Mouse (Mus musculus): ENCODE data around the gene Lpar1.
"Not testable (repeated sequence)": the region's sequence is repeated elsewhere in the genome, so short reads cannot be mapped to it uniquely, and the experiment has no call there.

Lpar1 gene

DNA sequence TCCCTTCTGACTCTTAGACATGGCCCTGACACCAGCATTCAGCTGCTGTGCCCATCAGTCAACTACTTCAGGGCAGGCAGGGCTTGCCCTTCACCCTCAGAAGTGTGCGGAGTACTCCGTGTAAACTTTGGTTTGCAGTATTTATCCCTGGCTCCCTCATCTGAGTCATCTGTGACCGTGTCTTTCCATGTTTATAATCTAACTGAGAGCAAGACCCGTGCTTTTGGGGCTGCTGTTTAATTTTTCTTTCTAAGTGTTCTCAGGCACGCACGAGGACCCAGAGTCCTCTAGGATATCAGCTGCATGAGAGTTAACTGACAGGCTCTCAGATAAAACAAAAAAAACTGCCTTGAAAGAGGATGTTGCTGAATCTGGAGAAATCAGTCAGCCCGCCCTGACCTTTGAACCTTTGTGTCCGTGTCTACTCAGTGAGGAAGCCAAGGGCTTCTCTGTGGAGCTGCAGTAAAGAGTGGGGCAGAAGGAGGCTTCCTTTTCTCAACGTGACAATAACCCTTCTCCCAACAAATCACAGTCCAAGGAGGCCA, 7.7 kb downstream of the Lpar1 start:
- no peak for DNase-seq (ENCODE audit: low read depth)

DNA sequence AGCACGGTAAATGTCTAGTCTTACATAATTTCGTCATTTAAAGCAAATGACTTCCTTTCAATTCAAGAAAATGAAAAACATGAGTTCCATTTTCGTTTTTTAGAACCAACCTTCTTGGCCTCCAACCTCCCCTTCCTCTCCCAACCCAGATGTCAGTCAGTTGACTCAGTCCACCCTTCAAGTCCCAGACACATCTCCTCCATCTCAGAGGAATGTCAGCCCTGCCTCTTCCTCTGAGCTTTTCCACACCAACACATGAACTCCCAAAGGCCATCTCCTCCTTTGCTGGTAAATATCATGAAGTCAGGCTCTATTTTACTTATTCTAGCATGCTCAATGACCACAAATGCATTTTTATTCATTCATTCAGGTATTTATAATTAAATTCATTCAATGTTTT, 10.5 kb downstream of the Lpar1 start:
- DNase-seq (ENCODE audit: low read depth) = no peak

DNA sequence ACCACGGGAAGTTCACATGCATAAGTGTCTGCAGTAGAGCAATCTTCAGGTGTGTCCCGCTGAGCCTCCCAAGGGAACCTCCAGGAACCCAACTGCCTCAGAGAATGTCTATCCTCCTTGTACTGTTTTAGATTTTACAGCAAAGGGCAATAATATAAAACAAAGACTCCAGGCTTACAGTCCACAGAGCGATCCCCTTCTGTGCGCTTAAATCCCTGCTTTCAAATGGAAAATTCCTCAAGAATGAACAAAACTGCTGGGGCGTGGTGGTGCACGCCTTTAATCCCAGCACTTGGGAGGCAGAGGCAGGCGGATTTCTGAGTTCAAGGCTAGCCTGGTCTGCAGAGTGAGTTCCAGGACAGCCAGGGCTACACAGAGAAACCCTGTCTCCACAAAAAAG, 11.0 kb downstream of the Lpar1 start:
- DNase-seq (ENCODE audit: low read depth) = not testable (repeated sequence)

DNA sequence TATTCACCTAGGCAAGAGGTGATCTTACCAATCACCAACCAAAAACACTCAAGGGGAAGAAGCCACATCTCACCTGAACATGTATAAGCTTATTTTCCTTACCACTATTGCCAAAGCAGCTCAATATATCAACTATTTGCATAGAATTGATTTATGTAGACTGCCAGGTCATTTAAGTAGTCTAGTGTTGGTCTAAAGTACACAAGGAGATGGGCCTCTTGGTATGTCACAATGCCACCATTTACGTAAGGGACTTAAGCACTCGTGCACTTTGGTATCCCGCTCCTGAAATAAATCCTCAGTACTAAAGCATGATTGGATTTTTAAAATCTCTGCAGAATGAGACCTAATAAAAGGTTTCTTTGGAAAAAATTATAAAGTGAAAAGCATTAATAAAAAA, 12.9 kb downstream of the Lpar1 start:
- DNase-seq (ENCODE audit: low read depth) = no peak

DNA sequence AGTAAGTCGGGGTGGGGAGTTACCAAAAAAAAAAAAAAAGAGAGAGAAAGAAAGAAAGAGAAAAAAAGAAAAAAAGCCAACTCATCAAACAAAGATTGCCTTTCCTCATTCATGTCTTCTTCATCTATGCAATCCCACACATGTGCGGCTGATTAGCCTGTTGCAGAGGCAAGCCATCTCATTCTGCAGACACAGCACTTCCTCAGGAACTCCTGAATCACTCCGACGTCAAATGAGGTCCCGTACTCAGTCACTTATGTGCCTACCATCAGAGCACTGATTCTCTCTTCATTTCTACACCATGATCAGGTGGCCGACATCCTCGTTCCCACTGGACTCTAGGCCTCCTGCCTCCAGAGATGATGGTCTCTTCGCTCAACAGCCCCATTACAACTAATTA, 13.3 kb downstream of the Lpar1 start:
- no peak for DNase-seq (ENCODE audit: low read depth)

DNA sequence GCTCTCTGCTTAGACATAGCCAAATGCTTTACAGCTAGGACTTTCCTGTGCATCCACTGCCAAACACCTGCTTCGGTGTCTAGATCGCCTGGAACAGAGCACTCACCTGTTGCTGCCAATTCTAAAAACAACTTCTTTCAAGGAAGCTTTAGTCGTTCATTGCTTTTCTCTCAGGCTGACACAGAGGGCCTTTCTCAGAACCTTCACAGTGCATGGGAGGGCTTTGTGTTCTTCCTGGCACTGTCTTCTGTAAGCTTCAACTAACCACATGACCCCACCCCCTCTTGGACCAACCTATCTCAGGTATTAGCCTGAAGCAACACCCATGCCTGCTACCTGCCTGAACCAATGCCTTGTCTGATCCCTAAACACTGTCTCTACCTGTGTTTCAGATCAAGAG, 15.0 kb downstream of the Lpar1 start:
- DNase-seq (ENCODE audit: low read depth) = no peak

DNA sequence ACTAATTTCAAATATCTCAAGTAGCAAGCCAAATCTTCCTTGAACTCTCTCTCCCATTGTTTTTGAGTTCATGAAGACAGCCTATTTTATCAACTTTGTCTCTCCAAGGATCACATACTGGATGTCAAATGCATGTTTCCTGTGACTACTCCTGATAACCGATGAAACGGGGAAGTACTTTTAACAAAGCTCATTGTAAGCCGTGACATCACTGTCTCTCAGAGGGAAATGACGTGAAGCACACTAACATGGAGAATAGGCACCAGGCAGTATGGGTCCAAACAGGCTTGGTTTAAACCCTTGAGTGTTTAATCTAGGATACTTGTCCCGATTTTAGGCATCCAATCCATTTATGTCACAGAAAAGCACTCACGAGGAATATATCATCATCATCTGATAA, 17.9 kb downstream of the Lpar1 start:
- no peak for DNase-seq (ENCODE audit: low read depth)

DNA sequence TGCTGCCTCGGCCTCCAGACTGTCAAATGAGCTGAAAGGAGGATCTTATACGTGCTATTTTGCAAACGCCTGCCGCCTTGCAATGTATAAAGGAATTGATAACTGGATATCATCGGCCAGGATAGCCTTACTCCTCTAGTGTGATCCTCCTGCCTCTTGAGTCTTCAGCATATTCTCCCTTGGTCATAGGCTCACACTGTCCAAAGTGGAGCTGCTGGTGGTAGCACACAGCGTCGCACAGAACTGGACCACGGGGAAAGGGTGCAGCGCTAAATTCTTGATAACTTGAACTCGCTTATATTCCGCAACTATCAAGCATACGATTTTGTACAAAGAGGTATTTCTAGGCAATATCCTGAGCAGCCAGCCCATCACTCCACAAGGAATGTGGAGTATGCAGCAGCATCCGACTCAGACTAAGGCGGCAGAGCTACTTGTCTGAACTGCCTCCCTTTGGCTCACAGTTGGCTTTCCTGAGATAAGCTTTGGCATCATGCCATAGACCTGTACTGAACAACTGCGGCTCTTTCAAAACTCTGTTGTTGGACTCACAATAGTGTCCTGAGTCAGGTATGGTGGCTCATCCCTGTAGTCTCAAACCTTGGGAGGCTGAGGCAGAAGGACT, 18.9 kb downstream of the Lpar1 start:
- DNase-seq (ENCODE audit: low read depth) = no peak

DNA sequence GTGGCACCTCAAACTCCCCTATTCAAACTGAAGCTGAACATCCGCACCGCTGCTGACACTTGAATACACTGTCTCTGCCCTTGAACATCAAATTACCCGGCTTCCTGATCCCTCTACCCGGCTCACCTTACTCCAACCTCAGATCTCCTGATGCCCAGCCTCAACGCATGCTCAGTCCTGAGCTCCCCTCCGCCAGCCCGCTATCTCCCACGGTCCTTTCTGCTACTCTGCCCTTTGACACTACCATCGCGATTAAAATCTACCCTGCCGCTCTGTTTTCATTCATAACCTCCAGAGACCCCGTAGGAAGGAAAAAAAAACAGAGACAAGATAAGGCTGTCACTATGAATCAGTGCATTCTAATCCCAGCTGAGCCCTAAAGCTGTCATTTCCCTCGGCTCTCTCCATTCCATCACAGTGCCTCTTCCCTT, 19.5 kb downstream of the Lpar1 start:
- no peak for DNase-seq (ENCODE audit: low read depth)

DNA sequence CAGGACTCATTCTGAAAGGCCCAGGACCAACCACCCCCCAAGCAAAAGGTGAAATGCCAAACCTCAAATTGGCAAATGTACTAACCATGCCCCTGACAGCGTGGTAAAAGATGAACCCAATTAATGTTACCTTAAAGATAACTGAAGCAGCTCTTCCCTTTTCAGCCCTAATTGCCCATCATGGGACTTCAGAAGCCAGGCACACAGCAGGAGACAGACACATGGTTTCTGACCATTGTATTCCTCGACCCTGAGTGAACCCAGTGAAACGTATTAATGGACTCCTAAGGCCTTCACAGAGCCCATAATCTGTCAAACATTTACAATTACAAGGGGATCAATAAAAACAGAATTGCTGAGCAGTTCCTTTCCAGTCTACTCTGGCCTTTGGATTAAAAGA, 20.2 kb downstream of the Lpar1 start:
- DNase-seq (ENCODE audit: low read depth) = no peak

DNA sequence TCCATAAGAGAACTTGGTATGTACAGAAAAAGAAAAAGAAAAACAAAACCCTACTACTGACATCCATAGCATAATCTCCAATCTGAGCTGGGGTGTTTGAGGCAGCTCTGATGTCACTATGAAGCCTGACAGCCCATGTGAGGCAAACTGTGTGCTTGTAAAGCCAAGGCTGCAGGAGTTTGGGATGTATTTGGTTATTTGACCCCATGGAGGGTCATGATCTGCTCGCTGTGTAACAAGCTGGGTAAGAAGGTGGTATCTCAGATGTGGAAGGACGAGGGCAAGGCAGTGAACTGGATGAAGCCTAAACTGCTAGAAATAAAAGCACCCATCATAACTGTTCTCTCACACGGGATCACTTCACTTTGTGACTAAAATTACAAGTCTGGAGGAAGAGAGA, 21.4 kb downstream of the Lpar1 start:
- DNase-seq (ENCODE audit: low read depth) = no peak

DNA sequence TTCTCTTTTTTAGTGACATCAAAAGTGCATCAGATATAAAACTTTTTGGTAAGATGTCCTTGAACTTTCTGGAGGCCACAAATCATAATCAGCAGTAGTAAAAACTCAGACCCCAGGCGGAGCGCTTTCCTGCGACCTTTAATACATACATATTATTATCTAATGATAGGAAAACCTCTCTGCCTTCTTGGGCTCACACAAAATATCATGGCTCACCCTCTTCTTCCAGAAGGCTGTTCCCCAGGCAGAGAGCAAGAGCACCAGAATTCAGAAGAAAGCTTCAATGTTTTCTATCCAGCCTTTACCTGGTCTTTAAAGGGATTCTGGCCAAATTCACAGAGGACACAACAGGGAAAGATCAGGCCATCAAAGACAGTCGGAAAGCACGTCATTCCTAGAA, 23.0 kb downstream of the Lpar1 start:
- no peak for DNase-seq (ENCODE audit: low read depth)

DNA sequence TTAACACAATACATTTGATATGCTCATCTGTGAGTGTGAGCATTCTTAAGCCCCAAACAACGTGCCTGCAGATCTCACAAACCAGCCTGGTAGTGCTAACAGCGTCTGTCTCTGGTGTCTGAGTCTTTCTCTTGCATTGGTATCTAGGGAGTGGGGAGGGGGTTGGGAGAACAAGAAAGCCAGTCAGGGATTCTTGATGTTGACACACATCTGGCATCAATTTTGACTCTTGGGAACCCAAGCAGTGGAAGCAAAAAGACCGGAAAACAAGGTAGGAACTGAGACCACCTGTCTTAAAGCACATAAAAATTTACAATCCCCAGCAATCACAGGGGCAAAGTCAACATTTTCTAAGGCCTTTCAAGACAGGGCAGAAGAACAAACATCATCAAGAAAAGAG, 23.4 kb downstream of the Lpar1 start:
- no peak for DNase-seq (ENCODE audit: low read depth)

DNA sequence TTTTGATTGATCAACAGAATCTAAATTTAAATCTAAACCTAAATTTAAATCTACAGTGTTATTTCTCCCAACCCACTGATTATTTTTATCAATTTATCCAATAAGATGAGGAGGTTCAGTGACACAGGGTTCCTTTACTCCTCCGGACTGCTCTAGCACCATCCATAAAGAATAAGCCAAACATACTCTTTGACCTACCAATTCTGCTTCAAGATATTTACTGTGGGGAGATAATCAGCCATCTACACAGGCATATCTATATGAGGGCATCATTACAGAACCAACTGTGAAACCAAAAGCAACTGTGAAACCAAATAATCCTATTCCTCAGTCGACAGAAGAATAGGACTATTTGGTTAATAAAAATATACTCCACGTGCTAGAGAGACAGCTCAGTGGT, 25.8 kb downstream of the Lpar1 start:
- DNase-seq (ENCODE audit: low read depth) = no peak

DNA sequence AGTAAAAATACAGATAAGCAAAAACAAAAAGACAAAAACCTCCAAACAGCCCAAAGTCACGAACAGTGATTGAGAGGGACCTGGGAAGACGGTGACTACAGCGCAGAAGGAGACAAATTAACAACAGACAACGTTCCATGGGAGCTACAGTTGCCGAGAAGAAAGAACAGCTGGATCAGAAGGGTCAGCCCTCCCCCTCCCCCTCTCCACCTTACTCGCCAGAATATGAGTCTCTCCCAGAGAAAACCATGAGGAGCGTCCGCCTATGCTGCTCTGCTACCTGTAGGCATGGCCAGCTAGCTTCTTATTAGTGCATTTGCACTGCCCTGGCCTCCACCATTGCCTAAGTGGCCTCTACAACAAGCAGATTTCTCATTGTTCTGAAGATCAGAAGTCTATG, 32.6 kb downstream of the Lpar1 start:
- DNase-seq (ENCODE audit: low read depth) = no peak

DNA sequence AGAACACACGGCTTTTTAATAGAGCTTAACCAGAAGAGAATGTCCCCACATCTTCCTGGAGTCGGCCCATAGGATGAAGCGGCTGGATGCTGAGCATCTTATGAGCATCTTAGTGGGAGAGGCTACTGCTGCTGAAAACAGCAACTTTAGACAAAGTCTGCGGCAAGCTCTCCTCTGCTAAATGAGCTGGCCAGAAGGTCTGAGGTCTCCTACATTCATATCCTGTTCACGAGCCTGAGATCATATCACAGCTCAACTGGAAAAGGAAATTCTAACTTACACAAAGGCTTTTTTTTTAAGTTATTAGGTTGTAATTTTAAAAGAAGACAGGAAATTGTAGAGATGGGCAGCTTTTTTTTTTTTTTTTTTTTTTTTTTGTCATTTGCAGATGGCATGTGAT, 33.2 kb downstream of the Lpar1 start:
- no peak for DNase-seq (ENCODE audit: low read depth)

DNA sequence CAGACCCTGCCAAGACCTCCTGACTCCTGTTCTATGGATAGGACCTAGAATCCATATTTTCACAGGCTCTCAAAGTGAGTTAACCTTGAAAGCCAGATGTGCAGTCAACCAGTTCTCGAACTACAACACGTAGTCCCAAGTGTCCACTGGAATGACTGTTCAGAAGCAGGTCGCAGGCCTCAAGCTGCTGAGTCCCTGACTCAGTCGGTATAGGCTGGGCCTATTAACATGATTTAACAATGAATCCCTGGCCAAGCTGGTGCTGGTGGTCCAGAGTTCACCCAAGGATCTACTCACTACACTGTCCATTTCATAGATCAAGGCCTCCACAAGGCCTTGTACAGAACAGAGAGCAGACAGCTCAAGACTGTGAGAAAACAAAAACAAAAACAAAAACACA, 33.8 kb downstream of the Lpar1 start:
- no peak for DNase-seq (ENCODE audit: low read depth)

DNA sequence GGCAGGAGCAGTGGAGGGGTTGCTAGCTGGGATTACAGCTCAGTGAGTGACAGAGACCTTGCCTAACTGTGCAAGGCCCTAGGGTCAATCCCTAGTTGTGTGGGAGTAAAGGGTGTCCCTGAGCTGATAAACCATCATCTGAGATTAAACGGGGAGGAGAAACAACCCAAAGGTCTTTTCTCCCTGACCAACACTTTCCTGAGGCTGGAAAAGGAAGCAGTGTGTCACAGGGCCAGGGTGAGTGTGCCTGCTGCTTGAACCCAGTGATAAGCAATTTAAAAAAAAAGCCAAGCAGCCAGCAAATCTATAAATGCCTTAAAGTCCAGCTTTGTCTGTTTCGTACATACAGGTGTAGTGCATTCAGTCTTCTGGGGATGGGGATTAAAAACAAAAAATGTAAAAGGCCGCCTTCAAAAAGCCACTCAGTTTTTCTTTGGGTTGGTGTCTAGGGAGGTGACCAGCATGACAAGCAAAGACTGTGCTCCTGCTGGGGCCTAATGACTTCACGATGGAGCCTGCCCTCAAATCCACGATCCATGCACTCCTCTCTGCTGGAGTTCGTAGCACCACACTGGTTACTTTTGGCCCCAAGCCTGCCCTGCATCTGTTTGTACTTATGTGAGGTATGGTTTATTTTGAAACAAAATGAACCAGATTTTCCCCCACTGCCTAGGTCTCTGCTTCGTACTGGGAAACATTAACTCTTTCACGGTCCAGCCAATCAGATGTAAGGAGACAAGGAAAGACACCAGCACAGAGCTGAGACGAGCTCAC, 35.3 kb downstream of the Lpar1 start:
- DNase-seq (ENCODE audit: low read depth) = no peak

DNA sequence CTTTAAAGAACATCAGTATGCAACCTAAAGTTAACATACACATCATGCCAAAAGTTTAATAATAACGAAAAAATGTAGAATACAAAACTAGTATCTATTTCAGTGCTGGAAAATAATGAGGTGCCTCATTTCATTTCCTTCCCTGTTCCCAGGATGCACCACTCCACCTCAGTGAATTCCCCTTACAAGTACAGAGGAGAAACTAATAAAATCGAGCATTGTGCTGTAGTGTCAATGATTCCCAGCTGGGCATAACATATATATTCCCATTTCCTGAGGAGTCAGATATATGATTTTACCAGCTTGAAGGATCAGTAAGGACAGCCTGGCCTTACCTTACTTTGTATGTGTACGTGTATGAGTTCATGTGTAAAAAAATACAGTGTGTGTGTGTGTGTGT, 36.9 kb downstream of the Lpar1 start:
- DNase-seq (ENCODE audit: low read depth) = no peak

DNA sequence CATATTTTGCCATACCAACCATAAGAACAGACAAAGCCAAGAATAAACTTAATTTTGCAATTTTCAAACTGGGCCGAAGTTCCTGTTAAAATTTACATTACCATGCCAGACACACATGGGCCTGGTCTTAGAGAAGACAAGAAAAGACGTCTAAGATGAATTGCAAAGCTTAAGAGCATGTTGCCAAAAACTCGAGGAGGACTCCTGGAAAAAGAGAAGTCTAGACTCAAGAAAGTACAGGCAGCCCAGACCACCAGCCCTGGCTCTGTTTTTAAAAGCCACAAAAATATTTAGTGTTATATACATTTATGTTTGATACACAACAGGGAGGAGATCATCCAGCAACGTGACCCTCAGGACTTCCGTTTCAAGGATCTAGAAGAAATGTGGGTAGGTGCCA, 37.5 kb downstream of the Lpar1 start:
- no peak for DNase-seq (ENCODE audit: low read depth)

DNA sequence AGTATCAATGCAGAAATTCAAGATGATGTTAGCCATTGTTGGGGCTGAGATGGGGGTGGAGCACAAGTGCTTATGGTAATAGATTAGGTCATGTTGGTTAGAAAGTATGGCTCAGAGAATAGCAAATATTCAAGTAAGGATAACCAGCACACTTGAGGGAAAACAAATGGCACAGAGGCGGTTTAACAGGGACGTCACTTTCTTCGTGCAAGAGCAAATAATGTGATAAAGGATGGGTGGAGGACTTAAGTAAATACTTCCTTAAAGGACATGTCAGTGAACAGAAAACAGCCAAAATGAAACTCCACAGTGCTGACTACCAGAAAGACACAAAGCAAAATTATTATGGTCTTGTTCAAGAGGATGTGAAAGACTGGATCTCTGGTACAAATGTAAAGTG, 42.1 kb downstream of the Lpar1 start:
- DNase-seq (ENCODE audit: low read depth) = no peak

DNA sequence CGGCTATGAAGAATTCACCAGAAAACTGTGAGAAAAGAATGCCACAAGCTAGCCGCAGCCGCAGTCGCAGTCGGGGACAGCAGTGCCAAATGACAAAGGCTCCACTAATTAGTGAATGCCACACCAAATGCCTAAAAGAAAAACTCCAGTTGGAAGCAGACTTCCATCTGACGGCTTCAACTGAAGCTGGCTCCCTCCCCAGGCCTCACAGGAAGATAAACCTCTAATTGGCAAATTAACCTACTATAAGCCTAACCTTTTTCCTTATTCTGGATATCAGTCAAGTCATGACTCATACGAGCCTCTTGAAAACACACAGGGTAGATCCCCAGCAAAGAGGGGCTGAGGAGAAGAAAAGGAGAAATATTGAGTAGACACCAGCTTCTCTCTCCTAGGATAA, 44.9 kb downstream of the Lpar1 start:
- no peak for DNase-seq (ENCODE audit: low read depth)

DNA sequence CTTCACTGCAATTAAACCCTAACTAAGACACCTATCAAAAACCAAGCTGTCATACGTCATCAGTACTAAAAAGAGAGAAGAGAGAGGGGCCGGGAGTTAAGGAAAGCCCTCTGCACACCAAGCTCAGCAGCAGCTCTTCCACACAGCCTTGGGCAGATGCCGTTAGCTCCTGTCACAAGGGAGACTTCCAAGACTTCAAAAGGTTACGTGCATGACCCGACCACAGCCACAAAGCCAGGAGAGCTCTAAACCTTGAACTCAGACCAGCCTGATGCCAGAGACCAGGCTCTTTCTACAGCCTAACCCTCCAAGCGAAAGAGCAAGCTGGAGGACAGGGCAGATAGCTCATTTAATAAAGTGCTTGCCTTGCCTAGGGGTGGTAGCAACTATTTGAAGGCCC, 46.2 kb downstream of the Lpar1 start:
- no peak for DNase-seq (ENCODE audit: low read depth)

Data from c-Kit-positive CD71-positive TER-119-negative erythroid progenitor cells, embryonic 14.5 days (primary cell).